Mouse (Mus musculus): ENCODE measurements at regions not wholly inside any gene's neighbourhood (a gene's known extent, or its start where the extent isn't known, plus 50 kb on each side); places are given as distances from the start of the nearest gene placed in this dataset.

- no peak for DNase-seq (ENCODE audit: low spot score in 2 of 2)
Observed at GRCm38 (mm10) chr5:69877100-69877499, 285.0 kb upstream of the Gnpda2 start.

GRCm38 (mm10) chr5:69863027-69863426 lies 270.9 kb upstream of the Gnpda2 start:
- no peak for DNase-seq (ENCODE audit: low spot score in 2 of 2)

- DNase-seq (ENCODE audit: low spot score in 2 of 2) = no peak
Observed at GRCm38 (mm10) chr5:69844809-69845208, 252.7 kb upstream of the Gnpda2 start.

- no peak for DNase-seq (ENCODE audit: low spot score in 2 of 2)
Observed at GRCm38 (mm10) chr5:69837947-69838710, 246.0 kb upstream of the Gnpda2 start.

GRCm38 (mm10) chr5:69836356-69836755 lies 244.2 kb upstream of the Gnpda2 start:
- no peak for DNase-seq (ENCODE audit: low spot score in 2 of 2)

- no peak for DNase-seq (ENCODE audit: low spot score in 2 of 2)
Observed at GRCm38 (mm10) chr5:69835162-69835561, 243.0 kb upstream of the Gnpda2 start.

GRCm38 (mm10) chr5:69817778-69818177 lies 225.6 kb upstream of the Gnpda2 start:
- no peak for DNase-seq (ENCODE audit: low spot score in 2 of 2)

- no peak for DNase-seq (ENCODE audit: low spot score in 2 of 2)
Observed at GRCm38 (mm10) chr5:69817035-69817434, 224.9 kb upstream of the Gnpda2 start.

- DNase-seq (ENCODE audit: low spot score in 2 of 2) = no peak
Observed at GRCm38 (mm10) chr5:69815356-69815755, 223.2 kb upstream of the Gnpda2 start.

GRCm38 (mm10) chr5:69802612-69803011 lies 210.5 kb upstream of the Gnpda2 start:
- no peak for DNase-seq (ENCODE audit: low spot score in 2 of 2)

GRCm38 (mm10) chr5:69802101-69802500 lies 210.0 kb upstream of the Gnpda2 start:
- DNase-seq (ENCODE audit: low spot score in 2 of 2) = no peak

GRCm38 (mm10) chr5:69795316-69795715 lies 203.2 kb upstream of the Gnpda2 start:
- no peak for DNase-seq (ENCODE audit: low spot score in 2 of 2)

- no peak for DNase-seq (ENCODE audit: low spot score in 2 of 2)
Observed at GRCm38 (mm10) chr5:69794641-69795040, 202.5 kb upstream of the Gnpda2 start.

- DNase-seq (ENCODE audit: low spot score in 2 of 2) = no peak
Observed at GRCm38 (mm10) chr5:69756769-69757485, 164.8 kb upstream of the Gnpda2 start.

- DNase-seq (ENCODE audit: low spot score in 2 of 2) = no peak
Observed at GRCm38 (mm10) chr5:69756360-69756759, 164.2 kb upstream of the Gnpda2 start.

- DNase-seq (ENCODE audit: low spot score in 2 of 2) = no peak
Observed at GRCm38 (mm10) chr5:69740511-69740910, 148.4 kb upstream of the Gnpda2 start.

- DNase-seq (ENCODE audit: low spot score in 2 of 2) = no peak
Observed at GRCm38 (mm10) chr5:69721351-69722006, 129.3 kb upstream of the Gnpda2 start.

GRCm38 (mm10) chr5:69716087-69716486 lies 123.9 kb upstream of the Gnpda2 start:
- no peak for DNase-seq (ENCODE audit: low spot score in 2 of 2)

GRCm38 (mm10) chr5:69707099-69707498 lies 115.0 kb upstream of the Gnpda2 start:
- peak in 1 of 2 experiments; percentile 10 for DNase-seq (ENCODE audit: low spot score in 2 of 2)

GRCm38 (mm10) chr5:69705168-69705532 lies 113.0 kb upstream of the Gnpda2 start:
- DNase-seq (ENCODE audit: low spot score in 2 of 2) = no peak

- peak; percentile 11 to 21 for DNase-seq (ENCODE audit: low spot score in 2 of 2)
Observed at GRCm38 (mm10) chr5:69704261-69705167, 112.4 kb upstream of the Gnpda2 start.

Data from layer of hippocampus, adult 8-10 months (tissue).